Mouse (Mus musculus) G1E (cell line): ENCODE results near the gene Ctns.

ENCODE experiments used
- CTCF ChIP-seq: IDR thresholded peaks from 2 replicates; pipeline ENCODE4 v1.5.1; 2012; ENCODE audit warnings: low read depth, low read length, inconsistent platforms, mixed read lengths
- POLR2AphosphoS5 ChIP-seq: IDR thresholded peaks from 2 replicates; pipeline ENCODE4 v1.6.1; 2012; ENCODE audit warnings: low read depth, low read length, inconsistent platforms; ENCODE audit not compliant: insufficient replicate concordance
- TAL1 ChIP-seq: conservative IDR thresholded peaks from 2 replicates; pipeline ENCODE4 v1.6.1; 2012; ENCODE audit warnings: low read depth, low read length, inconsistent platforms, mixed read lengths

DNA sequence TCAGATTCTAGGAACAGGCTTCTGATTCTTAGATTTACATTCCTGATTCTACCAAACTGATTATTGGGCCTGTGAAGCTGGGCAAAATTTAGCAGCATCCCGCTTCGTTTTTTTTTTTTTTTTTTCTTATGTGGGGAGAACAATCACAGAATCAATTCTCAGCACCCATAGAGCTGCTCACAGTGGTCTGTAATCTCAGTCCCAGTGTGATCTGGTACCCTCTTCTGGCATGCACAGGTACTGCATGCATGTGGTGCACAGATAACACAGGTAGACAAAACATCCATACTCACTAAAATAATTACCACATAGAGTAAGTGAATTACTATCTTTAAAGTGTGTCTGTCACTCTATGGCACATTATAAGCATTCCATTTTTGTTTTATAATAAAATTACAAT lies 8.8 kb upstream of the Ctns start:
- no peak for TF ChIP-seq CTCF
- no peak for TF ChIP-seq TAL1
- no peak for TF ChIP-seq POLR2AphosphoS5
